Mouse (Mus musculus) limb, embryonic 13.5 days (tissue): ENCODE measurements at regions not wholly inside any gene's neighbourhood (a gene's known extent, or its start where the extent isn't known, plus 50 kb on each side); places are given as distances from the start of the nearest gene placed in this dataset.
"Not testable (repeated sequence)": the region's sequence is repeated elsewhere in the genome, so short reads cannot be mapped to it uniquely, and the experiment has no call there.

Experiments
- ATAC-seq: fragments of 200-750 bp; cut with Nextera tagmentation; 2 replicates; pipeline ENCODE4 v1.8.0; 2017; ENCODE audit warnings: low read depth, moderate number of reproducible peaks, moderate TSS enrichment; ENCODE audit not compliant: low FRiP score
- H3K27ac ChIP-seq: fragments of 300-500 bp; sonication (generic); 2 replicates; pipeline ENCODE4 v1.5.1; 2015; ENCODE audit warnings: inconsistent platforms, mild to moderate bottlenecking, moderate library complexity
- H3K27me3 ChIP-seq: fragments of 300-500 bp; sonication (generic); 2 replicates; pipeline ENCODE4 v1.6.1; 2015; ENCODE audit warnings: mild to moderate bottlenecking, inconsistent platforms
- H3K36me3 ChIP-seq: fragments of 300-500 bp; sonication (generic); 2 replicates; pipeline ENCODE4 v1.6.1; 2015; ENCODE audit warnings: inconsistent platforms, mild to moderate bottlenecking, moderate library complexity
- H3K4me1 ChIP-seq: fragments of 300-500 bp; sonication (generic); 2 replicates; pipeline ENCODE4 v1.6.1; 2015; ENCODE audit warnings: inconsistent platforms
- H3K4me2 ChIP-seq: fragments of 300-500 bp; sonication (generic); replicated peaks from 2 replicates; pipeline ENCODE4 v1.6.1; 2015; ENCODE audit warnings: inconsistent platforms, mild to moderate bottlenecking, moderate library complexity
- H3K4me3 ChIP-seq: fragments of 300-500 bp; sonication (generic); 2 replicates; pipeline ENCODE4 v1.5.1; 2015; ENCODE audit warnings: moderate library complexity, mild to moderate bottlenecking, inconsistent platforms
- H3K9ac ChIP-seq: fragments of 300-500 bp; sonication (generic); 2 replicates; pipeline ENCODE4 v1.6.1; 2015; ENCODE audit warnings: mild to moderate bottlenecking, inconsistent platforms
- H3K9me3 ChIP-seq: fragments of 300-500 bp; sonication (generic); 2 replicates; pipeline ENCODE4 v1.6.1; 2016; ENCODE audit warnings: inconsistent platforms
- WGBS: fragments of 180-500 bp; shearing (Covaris S2); methylation state at CpG from one replicate; pipeline ENCODE4 v1.1.7; 2015; 5-methylcytosine and 5-hydroxymethylcytosine counted together

DNA sequence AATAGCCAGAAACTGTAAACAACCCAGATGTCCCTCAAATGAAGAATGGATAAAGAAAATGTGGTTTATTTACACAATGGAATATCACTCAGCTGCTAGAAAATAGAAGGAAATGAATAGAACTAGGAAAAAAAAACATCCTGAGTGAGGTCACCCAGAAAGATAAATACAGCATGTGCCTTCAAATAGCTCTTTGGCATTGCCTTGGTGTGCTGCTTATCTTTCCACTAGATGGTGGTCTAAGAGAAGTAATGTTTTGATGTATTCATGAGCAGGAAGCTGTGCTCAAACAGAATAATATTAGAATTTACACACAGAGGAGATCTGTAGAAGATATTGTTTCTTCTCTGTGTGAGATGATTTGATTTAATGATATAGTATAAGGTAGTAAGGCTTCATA lies 78.8 kb downstream of the Zfp619 start:
- H3K9ac ChIP-seq: no peak overlapping the region
- no peaks in the 10 kb centered on the region for H3K27me3 ChIP-seq
- H3K4me3 ChIP-seq: no peak overlapping the region
- no peaks in the 10 kb centered on the region for H3K36me3 ChIP-seq
- no peaks in the 10 kb centered on the region for H3K9me3 ChIP-seq
- H3K27ac ChIP-seq: no peak overlapping the region
- ATAC-seq: no peak
- no peaks in the 10 kb centered on the region for H3K4me1 ChIP-seq
- no peak overlapping the region for H3K4me2 ChIP-seq

DNA sequence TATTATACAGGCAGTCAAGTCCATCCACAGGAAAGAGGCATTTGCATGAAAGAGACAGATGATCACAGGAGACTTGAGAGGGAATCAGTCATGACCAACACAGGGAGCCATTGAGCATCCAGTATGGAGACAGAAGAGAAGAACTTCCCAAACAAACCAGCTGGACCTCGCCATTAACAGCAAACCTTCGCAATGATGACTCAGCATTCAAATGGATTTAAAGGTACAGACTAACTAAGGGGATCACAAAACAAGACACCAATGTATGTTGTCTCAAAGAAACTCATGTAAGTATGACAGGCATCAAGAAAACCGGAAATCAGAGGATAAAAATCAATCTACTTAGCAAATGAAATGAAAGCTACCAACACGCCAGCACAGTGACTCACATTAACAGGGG lies 96.2 kb downstream of the Zfp619 start:
- Histone ChIP-seq H3K36me3 (no peaks in the 10 kb centered on the region), H3K9ac (no peak overlapping the region), H3K4me1 (no peaks in the 10 kb centered on the region), H3K27me3 (no peaks in the 10 kb centered on the region), H3K27ac (no peak overlapping the region), H3K4me3 (no peak overlapping the region), H3K9me3 (no peaks in the 10 kb centered on the region), H3K4me2 (no peak overlapping the region)
- ATAC-seq: no peak
- WGBS: 76% methylated on average over 4 of the region's 4 CpGs

DNA sequence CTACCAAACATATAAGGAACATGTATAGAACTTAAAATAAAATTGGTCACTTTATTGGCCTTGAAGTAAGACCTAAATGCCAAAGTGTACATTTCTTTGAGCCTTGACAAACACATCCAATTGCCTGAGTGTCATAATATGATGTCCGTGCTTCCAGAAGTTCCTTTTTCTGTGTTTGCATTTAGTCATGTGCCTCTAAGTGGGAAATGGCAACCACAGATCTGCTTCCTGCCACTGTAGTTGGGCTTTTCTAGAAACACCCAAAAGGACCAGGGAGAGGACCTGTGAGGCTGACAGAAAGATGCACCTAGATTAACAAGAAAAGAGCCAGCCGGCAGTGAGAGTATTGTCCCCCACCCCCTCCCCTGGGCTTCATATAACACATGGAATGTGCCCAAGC lies 97.5 kb downstream of the Zfp619 start:
- no peak for ATAC-seq
- Histone ChIP-seq H3K27me3 (no peaks in the 10 kb centered on the region), H3K27ac (no peak overlapping the region), H3K36me3 (no peaks in the 10 kb centered on the region), H3K9me3 (no peaks in the 10 kb centered on the region), H3K4me3 (no peak overlapping the region), H3K9ac (no peak overlapping the region), H3K4me2 (no peak overlapping the region), H3K4me1 (no peaks in the 10 kb centered on the region)
- WGBS: 90% methylated on average over 2 of the region's 2 CpGs

GRCm38 (mm10) chr7:39621796-39622195 lies 104.2 kb downstream of the Zfp619 start:
- Histone ChIP-seq H3K4me1 (no peaks in the 10 kb centered on the region), H3K4me3 (no peak overlapping the region), H3K4me2 (no peak overlapping the region), H3K27ac (no peak overlapping the region), H3K27me3 (no peaks in the 10 kb centered on the region), H3K9me3 (no peaks in the 10 kb centered on the region), H3K36me3 (no peaks in the 10 kb centered on the region), H3K9ac (no peak overlapping the region)
- 88% methylated on average over 2 of the region's 2 CpGs for WGBS
- no peak for ATAC-seq

DNA sequence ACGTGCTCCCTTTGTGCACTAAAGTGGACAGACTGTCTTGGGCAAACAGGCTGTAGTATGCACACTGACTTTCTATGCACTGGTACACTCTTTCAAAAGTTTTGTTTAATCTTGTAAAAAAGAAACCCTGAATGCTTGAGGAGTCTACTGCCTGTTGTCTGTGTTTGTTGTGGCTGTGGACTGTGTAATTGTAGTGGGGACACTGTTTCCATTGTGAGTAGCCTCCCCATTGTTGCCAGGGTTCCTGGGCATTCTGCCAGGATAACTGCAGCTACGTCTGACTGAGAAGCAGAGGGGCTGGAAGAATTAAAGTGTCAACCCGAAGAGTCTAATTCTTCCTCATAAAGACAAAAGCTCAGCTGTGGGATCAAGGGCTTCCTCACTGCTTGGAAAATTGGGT lies 115.3 kb downstream of the Zfp619 start:
- no peaks in the 10 kb centered on the region for H3K9me3 ChIP-seq
- WGBS: 57% methylated on average over 3 of the region's 3 CpGs
- ATAC-seq: no peak
- H3K4me2 ChIP-seq: no peak overlapping the region
- no peak overlapping the region for H3K9ac ChIP-seq
- H3K36me3 ChIP-seq: no peaks in the 10 kb centered on the region
- no peaks in the 10 kb centered on the region for H3K4me1 ChIP-seq
- no peak overlapping the region for H3K4me3 ChIP-seq
- no peaks in the 10 kb centered on the region for H3K27me3 ChIP-seq
- H3K27ac ChIP-seq: no peak overlapping the region

GRCm38 (mm10) chr7:39642333-39642732 lies 124.8 kb downstream of the Zfp619 start:
- no peaks in the 10 kb centered on the region for H3K9me3 ChIP-seq
- no peak overlapping the region for H3K27ac ChIP-seq
- no peak for ATAC-seq
- H3K4me2 ChIP-seq: no peak overlapping the region
- 67% methylated on average over 4 of the region's 4 CpGs for WGBS
- H3K4me3 ChIP-seq: no peak overlapping the region
- H3K9ac ChIP-seq: no peak overlapping the region
- H3K4me1 ChIP-seq: no peaks in the 10 kb centered on the region
- H3K27me3 ChIP-seq: no peaks in the 10 kb centered on the region
- no peaks in the 10 kb centered on the region for H3K36me3 ChIP-seq

GRCm38 (mm10) chr7:39643323-39643722 lies 125.8 kb downstream of the Zfp619 start:
- Histone ChIP-seq H3K4me1 (no peaks in the 10 kb centered on the region), H3K36me3 (no peaks in the 10 kb centered on the region), H3K9ac (no peak overlapping the region), H3K9me3 (no peaks in the 10 kb centered on the region), H3K27me3 (no peaks in the 10 kb centered on the region), H3K27ac (no peak overlapping the region), H3K4me3 (no peak overlapping the region), H3K4me2 (no peak overlapping the region)
- no peak for ATAC-seq
- WGBS: 28% methylated on average over 1 of the region's 1 CpGs

GRCm38 (mm10) chr7:39650483-39651102 lies 133.0 kb downstream of the Zfp619 start:
- no peak for ATAC-seq

GRCm38 (mm10) chr7:39654563-39655286 lies 137.2 kb downstream of the Zfp619 start:
- Histone ChIP-seq H3K27me3 (no peaks in the 10 kb centered on the region), H3K4me3 (peak overlapping the region; percentile 21; the same call in 1 of the 2 replicates), H3K4me2 (peak overlapping the region; percentile 43), H3K27ac (no peak overlapping the region), H3K36me3 (no peaks in the 10 kb centered on the region), H3K4me1 (peaks cover 5% of the 10 kb centered on the region), H3K9me3 (no peaks in the 10 kb centered on the region), H3K9ac (no peak overlapping the region)
- WGBS: 28% methylated on average over 4 of the region's 4 CpGs
- ATAC-seq: peak; percentile 73

More at GRCm38 (mm10) chr7:39650483-39651102, 133.0 kb downstream of the Zfp619 start:
- H3K4me2 ChIP-seq: no peak overlapping the region
- no peak overlapping the region for H3K4me3 ChIP-seq
- H3K27ac ChIP-seq: no peak overlapping the region
- H3K27me3 ChIP-seq: no peaks in the 10 kb centered on the region
- no peaks in the 10 kb centered on the region for H3K36me3 ChIP-seq
- no peaks in the 10 kb centered on the region for H3K9me3 ChIP-seq
- H3K9ac ChIP-seq: no peak overlapping the region
- no peaks in the 10 kb centered on the region for H3K4me1 ChIP-seq
- WGBS: 74% methylated on average over 6 of the region's 6 CpGs

- WGBS: 21% methylated on average over 23 of the region's 23 CpGs
- not testable (repeated sequence) for H3K9me3 ChIP-seq
These were observed 137.7 kb downstream of the Zfp619 start for GRCm38 (mm10) chr7:39655287-39655652.

DNA sequence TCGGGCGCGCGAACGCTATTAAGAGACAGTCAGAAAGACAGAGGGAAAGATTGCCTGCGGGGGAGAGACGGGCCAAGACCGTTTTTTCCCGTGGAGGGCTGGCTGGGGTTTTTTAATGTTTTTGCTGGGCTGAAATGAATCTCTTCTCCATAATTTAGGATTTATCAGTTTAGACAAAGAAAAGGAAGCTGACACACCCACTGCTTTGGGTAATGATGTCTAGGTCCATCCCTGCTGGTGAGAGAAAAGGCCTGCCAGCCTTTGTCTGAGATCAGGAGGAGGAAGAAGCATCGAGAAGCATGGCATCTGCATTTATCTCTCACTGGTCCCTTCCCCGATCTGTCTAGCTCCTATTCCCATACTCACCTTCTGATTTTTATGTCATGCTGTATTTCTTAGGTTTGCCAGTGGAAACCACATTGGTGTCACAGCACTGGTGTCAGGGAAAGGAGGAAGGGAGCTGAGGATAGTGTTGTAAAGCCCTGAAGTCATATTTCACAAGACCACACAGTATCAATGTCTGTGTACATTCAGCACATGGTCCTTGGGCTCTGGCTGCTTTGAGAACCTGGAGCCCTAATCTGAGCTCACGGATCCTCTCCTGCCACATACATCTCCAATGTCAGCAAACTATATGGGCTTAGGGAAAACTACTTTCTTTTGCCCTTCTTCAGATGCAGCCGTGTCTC lies 138.3 kb downstream of the Zfp619 start:
- H3K9ac ChIP-seq: peak overlapping the region; percentile 67
- WGBS: 46% methylated on average over 13 of the region's 13 CpGs
- no peaks in the 10 kb centered on the region for H3K36me3 ChIP-seq
- peak overlapping the region; percentile 70 for H3K4me2 ChIP-seq
- H3K4me1 ChIP-seq: peaks cover 5% of the 10 kb centered on the region
- H3K27ac ChIP-seq: peak overlapping the region; percentile 48; the same call in 1 of the 2 replicates
- no peaks in the 10 kb centered on the region for H3K27me3 ChIP-seq
- H3K4me3 ChIP-seq: peak overlapping the region; percentile 49
- no peak for ATAC-seq
- no peaks in the 10 kb centered on the region for H3K9me3 ChIP-seq

More at GRCm38 (mm10) chr7:39655287-39655652, 137.7 kb downstream of the Zfp619 start:
- peak; percentile 64 for ATAC-seq
- peak overlapping the region; percentile 49 for H3K4me3 ChIP-seq
- peak overlapping the region; percentile 70 for H3K4me2 ChIP-seq
- not testable (repeated sequence) for H3K27me3 ChIP-seq, H3K36me3 ChIP-seq, H3K4me1 ChIP-seq
- H3K9ac ChIP-seq: peak overlapping the region; percentile 67
- H3K27ac ChIP-seq: peak overlapping the region; percentile 48; the same call in 1 of the 2 replicates

- H3K36me3 ChIP-seq: no peaks in the 10 kb centered on the region
- 0 out of 2 replicates have a peak, but pooled peaks have one; percentile 9 for ATAC-seq
- peaks cover 5% of the 10 kb centered on the region for H3K4me1 ChIP-seq
- no peak overlapping the region for H3K9ac ChIP-seq
- no peaks in the 10 kb centered on the region for H3K27me3 ChIP-seq
- WGBS: 33% methylated on average over 5 of the region's 5 CpGs
- no peak overlapping the region for H3K4me2 ChIP-seq
- no peak overlapping the region for H3K4me3 ChIP-seq
- H3K27ac ChIP-seq: no peak overlapping the region
- H3K9me3 ChIP-seq: no peaks in the 10 kb centered on the region
These were observed 142.0 kb downstream of the Zfp619 start for GRCm38 (mm10) chr7:39659597-39659996.
